Mouse (Mus musculus) embryonic fibroblast, embryonic 13.5 days (primary cell): Measurements from ENCODE around the gene Zbtb46.

Experiments used
- CTCF ChIP-seq: IDR thresholded peaks from 2 replicates; pipeline ENCODE4 v1.5.1; 2011; ENCODE audit warnings: mild to moderate bottlenecking, control low read depth, low read length, moderate library complexity, borderline replicate concordance; ENCODE audit not compliant: insufficient read depth
- POLR2A ChIP-seq: IDR thresholded peaks from 2 replicates; pipeline ENCODE4 v1.6.1; 2011; ENCODE audit warnings: low read depth, mild to moderate bottlenecking, control low read depth, low read length, moderate library complexity

GRCm38 (mm10) chr2:181385885-181386284, 73.3 kb downstream of the Zbtb46 start:
- TF ChIP-seq CTCF (no peak), POLR2A (no peak)
